Mouse (Mus musculus): ENCODE results near the gene Ccnt2.

Ccnt2 gene

GRCm38 (mm10) chr1:127793459-127793858 is 19.5 kb downstream of the Ccnt2 start:
- DNase-seq (ENCODE audit: low spot score in 2 of 2), result no peak

GRCm38 (mm10) chr1:127795087-127795769 is 21.3 kb downstream of the Ccnt2 start:
- no peak for DNase-seq (ENCODE audit: low spot score in 2 of 2)

- DNase-seq (ENCODE audit: low spot score in 2 of 2), result no peak
These were observed 22.4 kb downstream of the Ccnt2 start for GRCm38 (mm10) chr1:127796341-127796740.

- DNase-seq (ENCODE audit: low spot score in 2 of 2), result no peak
These were observed 22.8 kb downstream of the Ccnt2 start for GRCm38 (mm10) chr1:127796752-127797151.

- DNase-seq (ENCODE audit: low spot score in 2 of 2), result peak in 1 of 2 experiments; percentile 41
These were observed 29.0 kb downstream of the Ccnt2 start for GRCm38 (mm10) chr1:127802916-127803315.

- DNase-seq (ENCODE audit: low spot score in 2 of 2), result no peak
These were observed 34.7 kb downstream of the Ccnt2 start for GRCm38 (mm10) chr1:127808671-127809070.

- DNase-seq (ENCODE audit: low spot score in 2 of 2), result peak; percentile 47 to 50
These were observed 39.0 kb downstream of the Ccnt2 start for GRCm38 (mm10) chr1:127812929-127813328.

- no peak for DNase-seq (ENCODE audit: low spot score in 2 of 2)
These were observed 42.4 kb downstream of the Ccnt2 start for GRCm38 (mm10) chr1:127816381-127816780.

GRCm38 (mm10) chr1:127827325-127827724 is 53.4 kb downstream of the Ccnt2 start:
- DNase-seq (ENCODE audit: low spot score in 2 of 2), result peak in 1 of 2 experiments; percentile 41

- DNase-seq (ENCODE audit: low spot score in 2 of 2), result no peak
These were observed 56.4 kb downstream of the Ccnt2 start for GRCm38 (mm10) chr1:127830215-127830921.

- no peak for DNase-seq (ENCODE audit: low spot score in 2 of 2)
These were observed 59.8 kb downstream of the Ccnt2 start for GRCm38 (mm10) chr1:127833714-127834113.

GRCm38 (mm10) chr1:127834202-127834601 is 60.2 kb downstream of the Ccnt2 start:
- no peak for DNase-seq (ENCODE audit: low spot score in 2 of 2)

- DNase-seq (ENCODE audit: low spot score in 2 of 2), result no peak
These were observed 62.7 kb downstream of the Ccnt2 start for GRCm38 (mm10) chr1:127836619-127837018.

GRCm38 (mm10) chr1:127838602-127839001 is 64.6 kb downstream of the Ccnt2 start:
- DNase-seq (ENCODE audit: low spot score in 2 of 2), result no peak

GRCm38 (mm10) chr1:127845472-127845871 is 71.5 kb downstream of the Ccnt2 start:
- DNase-seq (ENCODE audit: low spot score in 2 of 2), result no peak

- no peak for DNase-seq (ENCODE audit: low spot score in 2 of 2)
These were observed 76.2 kb downstream of the Ccnt2 start for GRCm38 (mm10) chr1:127850075-127850610.

GRCm38 (mm10) chr1:127854486-127855222 is 80.7 kb downstream of the Ccnt2 start, which contains the start of gene Map3k19:
Gene Map3k19, minus strand, starts transcription at chr1:127855031.
- DNase-seq (ENCODE audit: low spot score in 2 of 2), result peak; percentile 65 to 79
